Mouse (Mus musculus) megakaryocyte, embryonic 14.5 days (primary cell): ENCODE measurements around the gene Fcgrt.

Source experiments
- FLI1 ChIP-seq: IDR thresholded peaks from 2 replicates; pipeline ENCODE4 v1.6.1; 2012; ENCODE audit warnings: low read length, inconsistent platforms, mixed read lengths
- GATA1 ChIP-seq: IDR thresholded peaks from 3 replicates; pipeline ENCODE4 v1.6.1; 2012; ENCODE audit warnings: mixed read lengths, low read length, inconsistent platforms, borderline replicate concordance

GRCm38 (mm10) chr7:45105491-45105890 lies 1.8 kb upstream of the Fcgrt start:
- TF ChIP-seq GATA1 (no peak), FLI1 (no peak)
